Mouse (Mus musculus) midbrain, embryonic 10.5 days (tissue): ENCODE data around the gene Ctnnd2. TPM values are rescaled to one million over a fixed set of nuclear protein-coding genes. Genes with fewer than 3 reads are reported as not detected.

ENCODE experiments used
- DNase-seq: peaks from one replicate; pipeline ENCODE4 v3.0.0-alpha.2; 2017; ENCODE audit warnings: low spot score
- H3K27ac ChIP-seq: fragments of 300-500 bp; sonication (generic); replicated peaks from 2 replicates; pipeline ENCODE4 v1.5.1; 2016; ENCODE audit warnings: mild to moderate bottlenecking
- H3K27me3 ChIP-seq: fragments of 300-500 bp; sonication (generic); 2 replicates; pipeline ENCODE4 v1.6.1; 2016; ENCODE audit warnings: low read depth, mild to moderate bottlenecking; ENCODE audit not compliant: poor library complexity, severe bottlenecking
- H3K36me3 ChIP-seq: fragments of 300-500 bp; sonication (generic); 2 replicates; pipeline ENCODE4 v1.6.1; 2016; ENCODE audit warnings: mild to moderate bottlenecking, moderate library complexity
- H3K4me1 ChIP-seq: fragments of 300-500 bp; sonication (generic); 2 replicates; pipeline ENCODE4 v1.6.1; 2016
- H3K4me3 ChIP-seq: fragments of 300-500 bp; sonication (generic); 2 replicates; pipeline ENCODE4 v1.5.1; 2016; ENCODE audit warnings: mild to moderate bottlenecking, moderate library complexity
- H3K9me3 ChIP-seq: fragments of 300-500 bp; sonication (generic); replicated peaks from 2 replicates; pipeline ENCODE4 v1.6.1; 2016; ENCODE audit warnings: mild to moderate bottlenecking
- WGBS: fragments of 180-500 bp; shearing (Covaris S2); methylation state at CpG from one replicate; pipeline ENCODE4 v1.1.7; 2016; 5-methylcytosine and 5-hydroxymethylcytosine counted together
- polyA plus RNA-seq: library from polyadenylated mRNA; unstranded; fragments of >200 nt; fragmentation: Nextera tagmentation; extraction: Ambion mirVana; gene quantifications from 2 replicates; pipeline ENCODE4 v1.2.1, GENCODE M21; 2016

The Ctnnd2 gene
- polyA plus RNA-seq, 1 experiment from 2014 or later = 22.7 TPM

DNA sequence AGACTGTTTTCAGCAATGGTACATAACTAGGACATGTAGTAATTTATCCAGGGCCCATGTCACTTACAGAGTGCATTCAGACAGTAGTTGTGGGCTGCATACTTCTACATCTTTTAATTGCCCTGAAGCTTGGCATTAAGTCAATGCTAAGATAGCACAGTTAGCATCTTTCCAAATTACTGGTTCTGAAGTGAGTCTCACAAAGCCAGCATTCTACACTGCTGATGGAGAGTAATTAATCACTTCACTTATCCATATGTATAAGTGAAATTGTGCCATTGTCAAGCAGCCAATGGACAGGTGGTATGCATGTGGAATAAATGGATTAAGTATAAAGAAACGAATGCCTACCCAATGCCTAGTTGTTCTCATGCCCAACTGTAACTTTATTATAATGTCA, 423.1 kb downstream of the Ctnnd2 start:
- Histone ChIP-seq H3K27me3 (no peaks in the 10 kb centered on the region), H3K4me1 (no peaks in the 10 kb centered on the region), H3K36me3 (no peaks in the 10 kb centered on the region), H3K27ac (no peak overlapping the region), H3K4me3 (no peak overlapping the region), H3K9me3 (no peaks in the 10 kb centered on the region; the same call in 1 of the 2 replicates)
- DNase-seq = no peak
- WGBS = 67% methylated on average over 1 of the region's 1 CpGs

DNA sequence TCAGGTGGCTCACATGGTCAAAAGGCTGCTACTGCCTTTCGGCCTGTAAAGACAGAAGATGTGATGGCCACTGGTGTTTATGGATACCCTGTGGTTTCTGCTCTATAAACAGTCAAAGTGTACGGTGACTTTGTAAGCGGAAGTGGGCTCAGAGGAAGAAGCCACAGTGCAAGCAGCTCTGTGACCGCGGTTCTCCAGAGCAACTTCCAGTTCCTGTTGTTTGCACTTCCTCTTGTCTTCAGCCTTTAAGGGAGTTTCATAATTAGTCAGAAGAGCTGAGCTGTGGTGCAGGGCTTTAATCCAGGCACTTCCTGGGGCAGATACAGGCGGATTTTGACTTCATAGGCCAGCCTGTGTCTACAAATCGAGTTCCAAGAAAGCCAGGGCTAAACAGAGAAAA, 438.2 kb downstream of the Ctnnd2 start:
- Histone ChIP-seq H3K27ac (no peak overlapping the region), H3K4me1 (no peaks in the 10 kb centered on the region), H3K27me3 (no peaks in the 10 kb centered on the region), H3K9me3 (no peaks in the 10 kb centered on the region), H3K4me3 (no peak overlapping the region), H3K36me3 (no peaks in the 10 kb centered on the region)
- no peak for DNase-seq
- WGBS = 88% methylated on average over 7 of the region's 7 CpGs

DNA sequence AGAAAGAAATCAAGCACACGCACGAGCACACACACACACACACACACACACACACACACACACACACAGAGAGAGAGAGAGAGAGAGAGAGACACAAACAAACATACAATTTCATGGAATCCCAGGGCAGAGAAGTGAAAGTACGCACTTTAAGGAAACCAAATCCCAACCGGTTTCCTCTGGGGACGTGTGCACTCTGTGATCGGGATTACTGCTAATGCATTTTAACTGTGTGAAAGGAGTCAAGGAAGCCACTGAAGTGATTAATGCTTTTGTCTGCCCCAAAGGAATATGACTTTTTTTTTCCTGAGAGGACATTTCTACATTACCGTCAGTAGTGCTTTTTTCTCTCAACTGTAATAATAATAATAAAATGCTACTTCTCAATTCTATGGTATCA, 443.1 kb downstream of the Ctnnd2 start:
- H3K27ac ChIP-seq = no peak overlapping the region
- no peak overlapping the region for H3K4me3 ChIP-seq
- H3K36me3 ChIP-seq = 0 out of 2 replicates have a peak, but pooled peaks cover 6% of the 10 kb centered on the region
- no peaks in the 10 kb centered on the region for H3K9me3 ChIP-seq
- no peak for DNase-seq
- no peaks in the 10 kb centered on the region for H3K4me1 ChIP-seq
- WGBS = 61% methylated on average over 7 of the region's 7 CpGs
- no peaks in the 10 kb centered on the region for H3K27me3 ChIP-seq

DNA sequence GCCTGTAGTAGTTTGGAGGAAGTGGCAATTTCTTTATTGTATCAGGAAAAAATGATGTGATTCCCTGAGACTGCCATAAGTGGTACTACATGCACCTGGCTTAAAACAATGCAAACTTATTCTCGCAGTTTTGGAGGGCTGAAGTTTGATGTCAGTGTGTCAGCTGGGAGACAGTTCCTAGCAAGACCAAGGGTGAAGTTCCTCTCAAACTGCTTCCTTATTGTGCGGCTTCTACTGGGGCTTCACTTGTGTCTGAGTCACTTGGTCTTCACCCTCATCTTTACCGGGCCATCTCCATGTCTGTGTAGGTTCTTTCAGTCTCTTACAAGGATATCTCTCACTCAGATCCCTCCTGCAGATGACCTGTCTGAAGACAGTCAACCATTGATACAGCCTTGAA, 444.5 kb downstream of the Ctnnd2 start:
- Histone ChIP-seq H3K9me3 (no peaks in the 10 kb centered on the region), H3K4me1 (no peaks in the 10 kb centered on the region), H3K36me3 (0 out of 2 replicates have a peak, but pooled peaks cover 6% of the 10 kb centered on the region), H3K27ac (no peak overlapping the region), H3K27me3 (no peaks in the 10 kb centered on the region), H3K4me3 (no peak overlapping the region)
- DNase-seq = no peak
- WGBS = 91% methylated on average over 3 of the region's 3 CpGs

DNA sequence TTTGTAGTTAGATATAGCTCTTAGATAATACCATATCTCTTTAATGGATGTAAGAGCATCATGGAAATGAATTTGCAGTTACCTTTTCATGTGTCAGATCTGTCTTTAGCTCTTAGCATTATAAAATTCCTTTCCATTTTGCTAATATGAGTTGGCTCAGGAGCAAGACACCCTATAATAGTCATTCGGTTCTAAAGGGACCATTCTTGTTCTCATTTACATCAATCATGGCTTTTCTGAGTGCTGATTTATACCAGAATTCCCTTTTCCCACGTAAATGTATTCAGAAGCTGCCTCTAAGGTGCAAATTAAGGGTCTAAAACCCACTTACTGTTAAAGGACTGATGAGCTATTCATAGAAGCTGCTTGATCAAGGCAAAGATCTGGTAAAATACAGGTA, 445.5 kb downstream of the Ctnnd2 start:
- 0 out of 2 replicates have a peak, but pooled peaks cover 6% of the 10 kb centered on the region for H3K36me3 ChIP-seq
- no peak overlapping the region for H3K27ac ChIP-seq
- WGBS = 81% methylated on average over 2 of the region's 2 CpGs
- H3K27me3 ChIP-seq = no peaks in the 10 kb centered on the region
- DNase-seq = no peak
- no peaks in the 10 kb centered on the region for H3K4me1 ChIP-seq
- H3K4me3 ChIP-seq = no peak overlapping the region
- H3K9me3 ChIP-seq = no peaks in the 10 kb centered on the region

DNA sequence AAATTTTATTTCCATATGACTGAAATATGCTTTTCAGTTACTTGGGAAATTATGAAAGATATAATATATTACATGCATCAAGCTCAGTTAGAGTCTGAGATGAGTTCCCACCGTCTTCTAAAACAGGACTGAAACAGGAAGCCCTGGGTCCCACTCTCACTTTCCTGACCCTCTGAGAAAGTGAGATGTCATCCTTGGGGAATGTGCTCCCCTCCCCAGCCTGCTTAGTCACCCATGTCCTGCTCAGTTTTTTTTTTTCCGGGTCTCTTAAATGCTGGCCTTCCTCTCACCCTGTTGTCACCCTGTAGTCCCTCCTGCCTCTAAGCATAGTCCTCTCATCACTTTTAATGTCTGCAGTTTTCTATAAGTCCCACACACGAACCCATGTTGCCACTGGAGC, 456.1 kb downstream of the Ctnnd2 start:
- Histone ChIP-seq H3K27ac (no peak overlapping the region), H3K9me3 (no peaks in the 10 kb centered on the region), H3K4me1 (peaks cover 15% of the 10 kb centered on the region), H3K27me3 (no peaks in the 10 kb centered on the region), H3K36me3 (no peaks in the 10 kb centered on the region), H3K4me3 (no peak overlapping the region)
- WGBS = 34% methylated on average over 3 of the region's 3 CpGs
- DNase-seq = no peak

DNA sequence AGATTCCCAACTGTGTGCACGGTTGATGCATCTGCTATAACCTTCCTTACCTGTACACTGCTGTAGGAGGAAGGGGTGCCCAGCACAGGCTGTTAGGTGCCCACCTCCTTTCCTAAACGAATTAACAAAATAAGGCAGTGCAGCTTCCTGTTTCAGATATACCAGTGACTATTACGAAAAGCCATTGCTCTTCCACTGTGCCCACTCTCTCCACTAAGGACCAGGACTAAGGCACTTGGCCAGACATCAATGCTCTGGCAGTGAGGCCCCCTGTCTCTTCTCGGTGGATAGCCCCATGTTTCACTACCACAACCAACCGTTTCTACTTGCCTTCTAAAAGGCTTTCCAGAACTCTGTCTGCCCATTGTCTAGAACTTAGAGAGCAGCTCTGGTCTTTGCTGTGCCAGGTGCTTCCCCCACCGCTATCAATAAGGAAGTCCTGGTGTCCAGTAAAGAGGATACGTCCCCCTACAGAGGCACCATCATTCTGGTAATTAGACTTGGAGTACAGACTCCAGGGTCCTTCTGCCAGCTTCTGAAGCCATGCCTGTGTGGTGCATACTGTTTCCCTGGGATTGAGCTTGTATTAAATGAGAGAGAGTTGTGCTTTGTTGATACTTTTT, 459.8 kb downstream of the Ctnnd2 start:
- no peak for DNase-seq
- H3K27me3 ChIP-seq = no peaks in the 10 kb centered on the region
- no peaks in the 10 kb centered on the region for H3K9me3 ChIP-seq
- WGBS = 83% methylated on average over 7 of the region's 7 CpGs
- peaks cover 28% of the 10 kb centered on the region for H3K4me1 ChIP-seq
- no peak overlapping the region for H3K4me3 ChIP-seq
- no peaks in the 10 kb centered on the region for H3K36me3 ChIP-seq
- no peak overlapping the region for H3K27ac ChIP-seq

DNA sequence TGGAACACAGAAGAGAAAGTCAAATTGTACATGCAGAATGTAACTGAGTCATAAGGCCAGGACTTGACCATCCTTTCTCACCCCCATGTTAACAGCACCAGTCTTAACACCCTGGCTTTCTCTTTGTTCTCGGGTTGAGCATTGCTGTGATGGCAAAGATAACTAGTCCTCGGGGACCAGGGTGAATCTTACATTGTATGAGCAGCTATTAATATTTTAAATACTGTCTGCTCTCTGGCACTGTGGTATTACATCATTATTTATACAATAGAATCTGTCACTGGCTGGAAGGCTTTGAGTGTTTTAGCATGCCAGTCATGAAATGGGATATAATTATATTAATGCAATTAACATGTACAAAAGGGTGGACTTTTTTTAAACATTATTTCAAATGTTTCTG, 461.5 kb downstream of the Ctnnd2 start:
- Histone ChIP-seq H3K36me3 (no peaks in the 10 kb centered on the region), H3K4me3 (no peak overlapping the region), H3K9me3 (no peaks in the 10 kb centered on the region), H3K27me3 (no peaks in the 10 kb centered on the region), H3K27ac (no peak overlapping the region), H3K4me1 (peaks cover 17% of the 10 kb centered on the region)
- DNase-seq = no peak
- 78% methylated on average over 2 of the region's 2 CpGs for WGBS

DNA sequence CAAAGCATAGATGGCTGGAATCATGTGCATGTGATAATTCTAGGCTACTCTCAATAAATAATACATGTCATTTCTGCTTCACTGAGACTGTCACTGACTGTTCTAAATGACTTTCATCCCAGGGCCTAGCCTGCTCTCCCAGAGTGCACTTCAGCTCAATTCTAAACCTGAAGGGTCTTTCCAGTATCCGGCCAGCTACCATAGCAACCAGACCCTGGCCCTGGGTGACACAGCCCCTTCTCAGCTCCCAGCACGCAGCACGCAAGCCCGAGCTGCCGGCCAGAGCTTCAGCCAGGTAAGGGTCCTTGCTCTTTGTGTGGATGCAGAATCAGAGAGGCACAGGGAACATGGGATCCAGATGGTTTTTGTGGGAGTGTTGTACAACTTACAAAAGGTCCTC, 462.1 kb downstream of the Ctnnd2 start:
- Histone ChIP-seq H3K4me3 (no peak overlapping the region), H3K9me3 (no peaks in the 10 kb centered on the region), H3K27me3 (no peaks in the 10 kb centered on the region), H3K27ac (peak overlapping the region; percentile 59), H3K4me1 (peaks cover 16% of the 10 kb centered on the region), H3K36me3 (no peaks in the 10 kb centered on the region)
- WGBS = 22% methylated on average over 5 of the region's 5 CpGs
- peak; percentile 57 for DNase-seq

DNA sequence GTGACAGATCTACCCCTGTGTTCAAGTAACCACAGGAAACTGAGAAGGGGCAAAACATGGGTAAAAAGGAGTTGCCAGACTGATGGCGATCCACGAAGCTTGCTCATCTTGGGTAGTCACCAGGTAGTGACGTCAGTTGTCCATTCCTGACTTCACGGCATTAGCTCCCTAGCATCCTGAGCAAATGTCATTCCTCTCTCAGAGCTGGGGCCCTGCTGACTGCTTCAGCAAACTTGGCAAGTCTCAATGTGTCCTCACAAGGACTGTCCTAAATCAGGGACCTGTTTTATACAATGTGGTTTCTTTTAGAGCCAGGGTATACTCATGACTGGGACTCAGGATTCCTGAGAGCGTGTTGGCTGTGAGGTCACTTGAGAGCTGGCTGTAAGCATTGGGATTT, 468.3 kb downstream of the Ctnnd2 start:
- Histone ChIP-seq H3K27ac (no peak overlapping the region), H3K4me1 (peaks cover 3% of the 10 kb centered on the region), H3K9me3 (no peaks in the 10 kb centered on the region), H3K4me3 (no peak overlapping the region), H3K27me3 (peaks cover 7% of the 10 kb centered on the region), H3K36me3 (no peaks in the 10 kb centered on the region)
- 92% methylated on average over 5 of the region's 5 CpGs for WGBS
- no peak for DNase-seq

DNA sequence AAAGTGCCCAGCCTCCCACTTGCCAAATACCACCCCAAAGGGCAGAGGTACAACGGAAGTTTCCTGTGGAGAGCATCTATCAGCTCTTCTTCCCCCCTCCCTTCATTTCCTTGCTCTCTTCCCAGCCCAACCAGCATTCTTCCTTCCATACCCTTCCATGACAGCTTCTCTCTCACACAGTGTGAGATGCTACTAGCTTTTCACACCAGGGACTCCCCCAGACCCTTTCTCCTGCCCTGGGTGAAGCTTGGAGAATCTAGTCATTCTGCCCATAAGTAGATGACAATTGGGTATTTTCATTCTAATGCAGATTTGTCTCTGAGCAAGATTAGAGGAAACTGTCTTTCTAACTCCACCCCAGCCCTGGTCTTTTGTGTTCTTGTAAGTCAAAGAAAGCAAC, 473.3 kb downstream of the Ctnnd2 start:
- 9% methylated on average over 1 of the region's 1 CpGs for WGBS
- Histone ChIP-seq H3K4me1 (peaks cover 25% of the 10 kb centered on the region), H3K4me3 (no peak overlapping the region), H3K27me3 (peaks cover 39% of the 10 kb centered on the region), H3K36me3 (no peaks in the 10 kb centered on the region), H3K9me3 (no peaks in the 10 kb centered on the region), H3K27ac (no peak overlapping the region)
- no peak for DNase-seq

DNA sequence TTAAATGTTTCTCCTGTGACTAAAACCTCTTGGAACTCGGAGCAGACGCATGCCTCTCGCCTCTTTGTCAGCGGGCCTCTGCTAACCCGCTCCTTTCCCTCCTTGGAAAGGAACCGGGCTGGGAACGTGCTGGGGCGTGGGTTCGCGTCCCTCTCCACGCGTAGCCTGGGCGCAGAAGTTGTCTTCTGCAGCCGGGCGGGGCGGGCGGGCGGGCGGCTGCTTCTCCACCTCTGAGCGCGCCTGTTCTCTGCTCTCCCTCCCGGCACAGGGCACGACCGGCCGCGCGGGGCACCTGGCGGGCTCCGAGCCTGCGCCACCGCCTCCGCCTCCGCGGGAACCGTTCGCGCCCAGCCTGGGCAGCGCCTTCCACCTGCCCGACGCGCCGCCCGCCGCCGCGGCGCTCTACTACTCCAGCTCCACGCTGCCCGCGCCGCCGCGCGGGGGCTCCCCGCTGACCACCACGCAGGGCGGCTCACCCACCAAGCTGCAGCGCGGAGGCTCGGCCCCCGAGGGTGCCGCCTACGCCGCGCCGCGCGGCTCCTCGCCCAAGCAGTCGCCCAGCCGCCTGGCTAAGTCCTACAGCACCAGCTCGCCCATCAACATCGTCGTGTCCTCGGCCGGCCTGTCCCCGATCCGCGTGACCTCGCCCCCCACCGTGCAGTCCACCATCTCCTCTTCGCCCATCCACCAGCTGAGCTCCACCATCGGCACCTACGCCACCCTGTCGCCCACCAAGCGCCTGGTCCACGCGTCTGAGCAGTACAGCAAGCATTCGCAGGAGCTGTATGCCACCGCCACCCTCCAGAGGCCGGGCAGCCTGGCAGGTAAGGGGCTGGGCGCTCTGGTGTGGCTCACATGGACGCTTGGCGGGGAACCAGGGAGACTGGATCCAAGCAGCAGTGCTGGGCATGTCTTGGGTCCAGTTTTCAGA, 474.4 kb downstream of the Ctnnd2 start:
- H3K9me3 ChIP-seq = no peaks in the 10 kb centered on the region
- peak overlapping the region; percentile 83 for H3K27ac ChIP-seq

DNA sequence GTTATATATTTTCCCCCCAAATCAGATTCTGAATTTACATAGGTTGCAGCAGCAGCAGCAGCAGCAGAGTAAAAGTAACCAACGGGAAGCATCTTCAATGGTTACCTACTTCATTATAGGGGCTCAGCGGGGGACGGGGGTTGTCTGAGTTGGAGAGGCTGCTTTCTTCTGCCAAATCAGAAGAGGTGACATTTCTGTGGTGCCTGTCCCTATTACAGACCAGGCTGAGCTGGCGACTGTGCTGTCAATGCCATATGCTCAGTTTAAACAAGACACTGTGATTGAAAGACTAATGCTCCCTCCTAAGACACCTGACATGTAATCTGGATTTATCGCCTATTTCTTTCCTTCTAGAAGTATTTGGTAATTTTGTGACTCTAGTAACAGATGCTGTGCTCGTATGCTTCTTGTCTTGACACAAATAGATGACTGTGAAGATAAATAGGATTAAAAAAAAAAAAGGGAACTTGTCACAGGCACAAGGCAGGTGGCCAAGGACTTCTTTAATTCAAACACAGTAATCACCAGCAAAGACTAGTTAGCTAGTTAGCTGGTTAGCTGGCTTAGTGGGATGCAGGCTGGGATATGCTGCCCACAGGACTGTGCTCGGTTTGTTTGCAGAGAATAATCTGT, 475.4 kb downstream of the Ctnnd2 start:
- no peak for DNase-seq
- Histone ChIP-seq H3K4me1 (peaks cover 25% of the 10 kb centered on the region), H3K4me3 (0 out of 2 replicates have a peak overlapping the region, but pooled peaks have one; percentile 75), H3K27me3 (peaks cover 39% of the 10 kb centered on the region), H3K27ac (no peak overlapping the region), H3K36me3 (no peaks in the 10 kb centered on the region), H3K9me3 (no peaks in the 10 kb centered on the region)
- WGBS = 39% methylated on average over 7 of the region's 7 CpGs

More for the DNA sequence above, 474.4 kb downstream of the Ctnnd2 start:
- Histone ChIP-seq H3K4me1 (peaks cover 25% of the 10 kb centered on the region), H3K36me3 (no peaks in the 10 kb centered on the region), H3K27me3 (peaks cover 39% of the 10 kb centered on the region), H3K4me3 (peak overlapping the region; percentile 75)
- peak; percentile 42 for DNase-seq
- 1% methylated on average over 94 of the region's 94 CpGs for WGBS
